Mouse (Mus musculus): ENCODE data around the gene Zfp385b. TPM values are rescaled to one million over a fixed set of nuclear protein-coding genes. Genes with fewer than 3 reads are reported as not detected.

Gene Zfp385b
- polyA plus RNA-seq, 1 experiment from 2014 or later, result 6.8 TPM

DNA sequence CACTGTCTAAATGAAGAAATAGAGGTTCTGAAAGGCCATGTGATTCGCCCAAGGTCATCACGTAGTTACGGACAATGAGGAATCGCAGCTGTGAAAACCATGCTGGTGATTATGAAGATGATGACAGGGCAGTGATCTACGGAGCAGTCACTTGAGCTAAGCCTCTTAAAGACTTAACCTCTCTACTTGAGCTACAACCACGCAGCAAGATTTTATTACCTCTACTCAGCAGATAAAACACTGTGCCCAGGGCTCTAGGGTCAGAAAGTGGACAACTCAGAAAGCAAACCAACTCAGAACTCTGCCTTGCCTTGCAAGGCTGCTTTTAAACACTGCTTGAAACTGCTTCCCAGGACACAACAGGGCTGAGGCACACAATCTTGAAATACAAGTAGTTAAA lies 291.8 kb downstream of the Zfp385b start:
- Histone ChIP-seq H3K9ac (ENCODE audit: low read depth, low read length) (no peak overlapping the region), H3K9me3 (ENCODE audit: control insufficient read depth, low read length) (no peaks in the 10 kb centered on the region), H3K4me2 (ENCODE audit: low read depth, low read length) (no peak overlapping the region), H3K27ac (ENCODE audit: low read length) (no peak overlapping the region), H3K4me3 (ENCODE audit: low read length) (no peak overlapping the region), H3K36me3 (ENCODE audit: control insufficient read depth, insufficient read depth, low read length) (no peaks in the 10 kb centered on the region), H3K4me1 (ENCODE audit: control insufficient read depth, insufficient read depth, low read length) (no peaks in the 10 kb centered on the region), H3K27me3 (replicated peaks; ENCODE audit: control insufficient read depth, insufficient read depth, low read length) (no peaks in the 10 kb centered on the region)
- 44% methylated on average over 6 of the region's 6 CpGs for WGBS
- ATAC-seq, result peak; percentile 78

DNA sequence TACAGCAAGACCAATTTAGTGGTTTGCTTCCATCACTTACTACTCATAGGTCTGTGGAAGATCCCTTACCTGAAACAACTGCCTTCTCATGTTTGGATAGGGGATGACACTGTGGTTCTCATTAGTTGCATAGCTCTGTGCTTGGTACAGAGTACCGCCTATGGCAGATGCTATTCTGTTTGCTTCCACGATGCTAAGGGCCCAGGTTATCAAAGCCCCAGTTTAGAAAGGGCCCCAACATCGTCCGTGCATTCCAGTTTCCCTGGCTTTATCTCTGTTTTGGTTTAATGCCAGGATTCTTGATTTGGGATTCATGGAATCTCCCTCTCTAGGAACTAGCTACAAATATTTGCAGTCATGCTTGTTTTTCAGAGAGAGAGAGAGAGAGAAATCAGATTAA lies 292.6 kb downstream of the Zfp385b start:
- Histone ChIP-seq H3K27me3 (replicated peaks; ENCODE audit: control insufficient read depth, insufficient read depth, low read length) (no peaks in the 10 kb centered on the region), H3K4me2 (ENCODE audit: low read depth, low read length) (no peak overlapping the region), H3K27ac (ENCODE audit: low read length) (no peak overlapping the region), H3K36me3 (ENCODE audit: control insufficient read depth, insufficient read depth, low read length) (no peaks in the 10 kb centered on the region), H3K4me3 (ENCODE audit: low read length) (no peak overlapping the region), H3K4me1 (ENCODE audit: control insufficient read depth, insufficient read depth, low read length) (no peaks in the 10 kb centered on the region), H3K9me3 (ENCODE audit: control insufficient read depth, low read length) (no peaks in the 10 kb centered on the region), H3K9ac (ENCODE audit: low read depth, low read length) (no peak overlapping the region)
- WGBS, result 62% methylated on average over 4 of the region's 4 CpGs
- ATAC-seq, result no peak

DNA sequence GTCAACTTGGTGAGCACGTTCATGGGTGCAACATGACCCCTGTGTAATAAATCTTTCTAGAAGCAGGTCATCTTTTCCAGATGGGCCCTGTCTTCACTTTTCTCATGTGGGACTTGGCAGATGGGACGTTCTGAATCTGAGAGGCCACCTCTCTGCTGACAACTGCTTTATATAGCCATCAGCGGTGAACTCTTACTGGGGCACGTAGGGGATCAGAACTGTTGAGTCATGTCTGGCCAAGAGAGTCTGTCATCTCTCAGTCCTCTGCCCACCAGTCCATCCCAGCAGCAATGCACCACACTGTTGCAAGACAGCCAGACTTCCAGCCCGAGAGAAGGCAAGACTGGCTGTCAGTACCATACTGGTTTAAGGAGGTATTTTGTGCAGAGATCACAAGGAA lies 293.1 kb downstream of the Zfp385b start:
- ATAC-seq, result no peak
- Histone ChIP-seq H3K4me1 (ENCODE audit: control insufficient read depth, insufficient read depth, low read length) (no peaks in the 10 kb centered on the region), H3K36me3 (ENCODE audit: control insufficient read depth, insufficient read depth, low read length) (no peaks in the 10 kb centered on the region), H3K27me3 (replicated peaks; ENCODE audit: control insufficient read depth, insufficient read depth, low read length) (no peaks in the 10 kb centered on the region), H3K27ac (ENCODE audit: low read length) (no peak overlapping the region), H3K9ac (ENCODE audit: low read depth, low read length) (no peak overlapping the region), H3K9me3 (ENCODE audit: control insufficient read depth, low read length) (no peaks in the 10 kb centered on the region), H3K4me2 (ENCODE audit: low read depth, low read length) (no peak overlapping the region), H3K4me3 (ENCODE audit: low read length) (no peak overlapping the region)
- WGBS, result 68% methylated on average over 5 of the region's 5 CpGs

DNA sequence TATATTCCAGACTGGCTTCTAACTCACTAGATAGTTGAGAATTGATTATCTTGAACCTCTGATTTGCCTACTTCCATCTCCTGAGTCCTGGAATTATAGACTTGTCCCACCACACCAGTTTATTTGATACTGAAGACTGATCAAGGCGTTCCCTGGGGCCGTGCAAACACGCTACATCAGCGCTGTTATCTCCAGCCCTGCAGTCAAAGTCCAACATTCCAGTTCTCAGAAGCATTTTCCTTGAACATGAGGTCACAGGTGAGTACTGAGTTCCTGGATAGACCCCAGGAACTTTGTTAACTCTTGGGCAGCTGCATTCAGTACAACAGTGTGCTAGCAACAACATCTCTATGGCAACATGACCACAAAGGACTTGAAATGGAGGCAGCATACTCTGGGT lies 297.2 kb downstream of the Zfp385b start:
- no peaks in the 10 kb centered on the region for H3K36me3 ChIP-seq (ENCODE audit: control insufficient read depth, insufficient read depth, low read length)
- H3K9me3 ChIP-seq (ENCODE audit: control insufficient read depth, low read length), result no peaks in the 10 kb centered on the region
- H3K27ac ChIP-seq (ENCODE audit: low read length), result peak overlapping the region; percentile 70; the same call in 1 of the 2 replicates
- 0 out of 2 replicates have a peak, but pooled peaks cover 2% of the 10 kb centered on the region for H3K27me3 ChIP-seq (replicated peaks; ENCODE audit: control insufficient read depth, insufficient read depth, low read length)
- no peak overlapping the region for H3K9ac ChIP-seq (ENCODE audit: low read depth, low read length)
- no peaks in the 10 kb centered on the region for H3K4me1 ChIP-seq (ENCODE audit: control insufficient read depth, insufficient read depth, low read length)
- ATAC-seq, result peak; percentile 92
- no peak overlapping the region for H3K4me3 ChIP-seq (ENCODE audit: low read length)
- H3K4me2 ChIP-seq (ENCODE audit: low read depth, low read length), result no peak overlapping the region
- 53% methylated on average over 4 of the region's 4 CpGs for WGBS

DNA sequence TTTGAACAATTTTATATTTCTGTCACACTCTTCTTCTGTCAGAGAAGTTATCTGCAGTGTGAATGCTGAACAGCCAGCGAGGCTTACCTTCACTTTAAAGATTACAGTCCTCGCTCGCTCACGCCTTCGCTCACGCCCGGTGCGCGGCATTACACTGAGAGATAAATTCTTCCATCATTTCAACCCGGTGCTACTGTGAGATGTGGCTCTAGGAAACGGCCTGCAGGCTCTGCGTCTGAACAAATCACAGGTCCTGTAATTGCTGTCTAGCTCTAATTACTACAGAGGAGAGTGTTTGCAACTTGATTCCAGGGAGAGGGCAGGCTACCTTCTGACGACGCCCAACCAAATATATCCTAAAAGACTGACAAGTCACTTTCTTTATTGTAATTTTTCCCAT lies 300.1 kb downstream of the Zfp385b start:
- peak; percentile 36 for ATAC-seq

DNA sequence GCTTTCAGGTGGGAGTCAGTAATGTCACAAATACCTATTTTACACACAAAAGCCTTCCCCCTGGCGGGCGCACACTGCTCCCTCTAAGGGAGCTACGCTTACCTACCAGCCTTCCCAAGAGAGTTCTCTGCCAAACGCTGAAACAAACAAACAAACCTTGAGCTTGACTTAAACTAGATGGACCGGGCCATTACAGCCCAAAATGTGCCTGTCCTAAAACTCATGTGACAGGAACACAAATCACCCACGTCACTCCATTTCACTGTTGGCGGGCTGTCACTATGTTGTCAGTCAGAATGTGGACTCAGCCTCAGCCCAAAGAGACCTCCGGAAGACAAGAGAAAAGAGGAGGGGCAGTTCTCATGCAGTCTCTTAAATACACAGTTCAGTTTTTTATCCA lies 300.7 kb downstream of the Zfp385b start:
- H3K4me1 ChIP-seq (ENCODE audit: control insufficient read depth, insufficient read depth, low read length), result peaks cover 7% of the 10 kb centered on the region; the same call in 1 of the 2 replicates
- H3K4me2 ChIP-seq (ENCODE audit: low read depth, low read length), result peak overlapping the region; percentile 69
- H3K4me3 ChIP-seq (ENCODE audit: low read length), result peak overlapping the region; percentile 51
- no peaks in the 10 kb centered on the region for H3K9me3 ChIP-seq (ENCODE audit: control insufficient read depth, low read length)
- WGBS, result 15% methylated on average over 8 of the region's 8 CpGs
- 0 out of 2 replicates have a peak, but pooled peaks cover 2% of the 10 kb centered on the region for H3K27me3 ChIP-seq (replicated peaks; ENCODE audit: control insufficient read depth, insufficient read depth, low read length)
- H3K36me3 ChIP-seq (ENCODE audit: control insufficient read depth, insufficient read depth, low read length), result no peaks in the 10 kb centered on the region
- no peak overlapping the region for H3K27ac ChIP-seq (ENCODE audit: low read length)
- peak overlapping the region; percentile 42 for H3K9ac ChIP-seq (ENCODE audit: low read depth, low read length)
- ATAC-seq, result no peak

More for the DNA sequence above, 300.1 kb downstream of the Zfp385b start:
- H3K36me3 ChIP-seq (ENCODE audit: control insufficient read depth, insufficient read depth, low read length), result no peaks in the 10 kb centered on the region
- peak overlapping the region; percentile 51 for H3K4me3 ChIP-seq (ENCODE audit: low read length)
- under 1% methylated on average over 14 of the region's 14 CpGs for WGBS
- H3K9ac ChIP-seq (ENCODE audit: low read depth, low read length), result peak overlapping the region; percentile 42
- peaks cover 4% of the 10 kb centered on the region; the same call in 1 of the 2 replicates for H3K4me1 ChIP-seq (ENCODE audit: control insufficient read depth, insufficient read depth, low read length)
- no peaks in the 10 kb centered on the region for H3K9me3 ChIP-seq (ENCODE audit: control insufficient read depth, low read length)
- H3K4me2 ChIP-seq (ENCODE audit: low read depth, low read length), result peak overlapping the region; percentile 69
- peak overlapping the region; percentile 59 for H3K27ac ChIP-seq (ENCODE audit: low read length)
- 0 out of 2 replicates have a peak, but pooled peaks cover 2% of the 10 kb centered on the region for H3K27me3 ChIP-seq (replicated peaks; ENCODE audit: control insufficient read depth, insufficient read depth, low read length)

DNA sequence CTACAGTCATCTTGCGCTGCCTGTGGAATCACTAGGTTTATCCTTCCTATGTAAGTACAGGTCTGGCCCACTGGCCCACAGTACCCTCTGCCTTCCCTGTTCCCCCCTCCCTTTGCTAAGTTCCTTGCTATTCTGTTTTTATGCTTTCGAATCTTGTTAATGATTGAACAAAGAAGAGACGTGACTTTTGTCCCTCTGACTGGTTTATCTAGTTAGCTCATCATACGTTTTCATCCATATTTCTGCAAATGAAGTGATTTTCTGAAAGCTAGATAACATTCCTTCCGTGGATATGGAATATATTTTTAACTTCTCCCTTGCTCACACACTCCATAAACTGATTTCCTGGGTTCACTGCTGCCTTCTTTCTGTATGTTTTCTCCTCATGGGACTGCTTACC lies 302.8 kb downstream of the Zfp385b start:
- Histone ChIP-seq H3K9ac (ENCODE audit: low read depth, low read length) (no peak overlapping the region), H3K4me2 (ENCODE audit: low read depth, low read length) (no peak overlapping the region; the same call in 1 of the 2 replicates), H3K4me1 (ENCODE audit: control insufficient read depth, insufficient read depth, low read length) (peaks cover 7% of the 10 kb centered on the region; the same call in 1 of the 2 replicates), H3K9me3 (ENCODE audit: control insufficient read depth, low read length) (no peaks in the 10 kb centered on the region), H3K4me3 (ENCODE audit: low read length) (no peak overlapping the region), H3K36me3 (ENCODE audit: control insufficient read depth, insufficient read depth, low read length) (no peaks in the 10 kb centered on the region), H3K27ac (ENCODE audit: low read length) (peak overlapping the region; percentile 3; the same call in 1 of the 2 replicates), H3K27me3 (replicated peaks; ENCODE audit: control insufficient read depth, insufficient read depth, low read length) (0 out of 2 replicates have a peak, but pooled peaks cover 2% of the 10 kb centered on the region)
- ATAC-seq, result peak; percentile 32; the same call in 1 of the 2 replicates
- 53% methylated on average over 5 of the region's 5 CpGs for WGBS

DNA sequence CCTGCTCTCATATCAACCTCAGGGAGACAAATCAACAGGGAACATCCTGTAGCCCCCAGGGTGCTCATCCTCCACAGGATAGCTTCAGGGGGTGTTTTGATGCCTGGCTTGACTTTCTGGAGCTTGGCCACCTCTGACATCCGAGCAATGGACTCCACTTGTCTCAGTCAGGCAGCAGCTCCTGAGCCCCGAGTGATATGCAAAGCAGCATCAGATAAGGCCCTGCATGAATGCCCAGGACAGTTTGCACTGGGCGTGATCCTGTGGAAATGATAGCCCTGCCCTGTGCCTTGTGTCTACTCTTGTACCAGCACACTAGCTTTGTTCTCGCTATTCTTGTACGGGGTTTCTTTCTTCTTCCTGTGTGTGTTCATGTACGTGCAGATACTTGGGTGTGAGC lies 303.8 kb downstream of the Zfp385b start:
- Histone ChIP-seq H3K4me3 (ENCODE audit: low read length) (no peak overlapping the region), H3K9me3 (ENCODE audit: control insufficient read depth, low read length) (no peaks in the 10 kb centered on the region), H3K4me2 (ENCODE audit: low read depth, low read length) (0 out of 2 replicates have a peak overlapping the region, but pooled peaks have one; percentile 7), H3K4me1 (ENCODE audit: control insufficient read depth, insufficient read depth, low read length) (peaks cover 7% of the 10 kb centered on the region; the same call in 1 of the 2 replicates), H3K9ac (ENCODE audit: low read depth, low read length) (no peak overlapping the region), H3K27ac (ENCODE audit: low read length) (peak overlapping the region; percentile 60), H3K36me3 (ENCODE audit: control insufficient read depth, insufficient read depth, low read length) (no peaks in the 10 kb centered on the region), H3K27me3 (replicated peaks; ENCODE audit: control insufficient read depth, insufficient read depth, low read length) (0 out of 2 replicates have a peak, but pooled peaks cover 2% of the 10 kb centered on the region)
- ATAC-seq, result peak; percentile 85
- 38% methylated on average over 6 of the region's 6 CpGs for WGBS

DNA sequence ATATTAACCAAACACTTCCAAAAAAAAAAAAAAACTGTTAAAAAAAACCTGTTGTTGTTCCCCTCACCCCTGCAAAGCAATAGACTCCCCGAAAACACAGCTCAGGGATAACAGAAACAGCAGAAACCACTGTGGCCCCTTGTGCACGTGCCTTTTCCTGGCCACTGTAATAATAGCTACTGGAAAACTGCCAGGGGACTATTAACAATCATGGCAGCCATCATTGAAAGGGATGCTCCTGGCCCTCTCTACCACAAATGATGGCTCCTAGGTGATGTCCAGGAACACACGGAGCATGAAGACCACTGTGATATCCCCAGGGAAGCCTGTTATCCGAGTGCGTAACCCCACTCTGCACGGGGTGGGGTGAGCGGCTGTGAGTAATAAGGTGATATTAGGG lies 304.4 kb downstream of the Zfp385b start:
- H3K4me3 ChIP-seq (ENCODE audit: low read length), result no peak overlapping the region
- no peak for ATAC-seq
- H3K9me3 ChIP-seq (ENCODE audit: control insufficient read depth, low read length), result no peaks in the 10 kb centered on the region
- no peaks in the 10 kb centered on the region for H3K36me3 ChIP-seq (ENCODE audit: control insufficient read depth, insufficient read depth, low read length)
- 57% methylated on average over 7 of the region's 7 CpGs for WGBS
- H3K9ac ChIP-seq (ENCODE audit: low read depth, low read length), result no peak overlapping the region
- H3K27me3 ChIP-seq (replicated peaks; ENCODE audit: control insufficient read depth, insufficient read depth, low read length), result no peaks in the 10 kb centered on the region
- peaks cover 7% of the 10 kb centered on the region; the same call in 1 of the 2 replicates for H3K4me1 ChIP-seq (ENCODE audit: control insufficient read depth, insufficient read depth, low read length)
- H3K27ac ChIP-seq (ENCODE audit: low read length), result peak overlapping the region; percentile 60; the same call in 1 of the 2 replicates
- 0 out of 2 replicates have a peak overlapping the region, but pooled peaks have one; percentile 7 for H3K4me2 ChIP-seq (ENCODE audit: low read depth, low read length)

DNA sequence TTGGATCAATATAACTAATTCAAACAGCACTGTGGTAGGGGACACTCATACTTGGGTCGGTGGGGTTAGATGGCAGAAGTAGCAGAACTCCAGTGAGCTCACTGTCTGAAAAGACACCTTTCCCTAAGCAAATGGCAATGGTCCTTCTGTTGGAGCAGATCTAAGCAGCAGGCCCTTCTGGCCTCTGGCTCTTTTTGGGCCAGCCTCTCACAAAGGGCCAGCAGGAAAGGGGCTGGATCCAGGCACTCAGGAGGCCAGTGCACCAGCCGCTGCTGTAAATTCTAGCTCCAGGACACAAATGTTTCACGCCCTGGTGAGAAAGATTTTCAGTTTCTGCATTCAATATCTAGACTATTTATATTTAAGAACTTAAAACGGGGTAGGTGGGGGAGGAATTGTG lies 305.0 kb downstream of the Zfp385b start:
- Histone ChIP-seq H3K4me2 (ENCODE audit: low read depth, low read length) (no peak overlapping the region), H3K27ac (ENCODE audit: low read length) (no peak overlapping the region), H3K4me1 (ENCODE audit: control insufficient read depth, insufficient read depth, low read length) (peaks cover 7% of the 10 kb centered on the region; the same call in 1 of the 2 replicates), H3K27me3 (replicated peaks; ENCODE audit: control insufficient read depth, insufficient read depth, low read length) (no peaks in the 10 kb centered on the region), H3K9ac (ENCODE audit: low read depth, low read length) (no peak overlapping the region), H3K4me3 (ENCODE audit: low read length) (no peak overlapping the region), H3K9me3 (ENCODE audit: control insufficient read depth, low read length) (no peaks in the 10 kb centered on the region), H3K36me3 (ENCODE audit: control insufficient read depth, insufficient read depth, low read length) (no peaks in the 10 kb centered on the region)
- WGBS, result 68% methylated on average over 4 of the region's 4 CpGs
- no peak for ATAC-seq

All from intestine, embryonic 16.5 days (tissue).